Mouse (Mus musculus) T-cell, adult 66 days (primary cell): ENCODE results near the gene Luc7l. TPM values are rescaled to one million over a fixed set of nuclear protein-coding genes. Genes with fewer than 3 reads are reported as not detected.

Experiments
- total RNA-seq, 2 experiments: library from RNA; stranded (reverse); gene quantifications; 3 replicates in 1 of 2; 4 replicates in 1 of 2; pipeline ENCODE4 v1.2.4; 2023

The Luc7l gene
- 100 to 1,000 TPM; 112 to 113 TPM for total RNA-seq

DNA sequence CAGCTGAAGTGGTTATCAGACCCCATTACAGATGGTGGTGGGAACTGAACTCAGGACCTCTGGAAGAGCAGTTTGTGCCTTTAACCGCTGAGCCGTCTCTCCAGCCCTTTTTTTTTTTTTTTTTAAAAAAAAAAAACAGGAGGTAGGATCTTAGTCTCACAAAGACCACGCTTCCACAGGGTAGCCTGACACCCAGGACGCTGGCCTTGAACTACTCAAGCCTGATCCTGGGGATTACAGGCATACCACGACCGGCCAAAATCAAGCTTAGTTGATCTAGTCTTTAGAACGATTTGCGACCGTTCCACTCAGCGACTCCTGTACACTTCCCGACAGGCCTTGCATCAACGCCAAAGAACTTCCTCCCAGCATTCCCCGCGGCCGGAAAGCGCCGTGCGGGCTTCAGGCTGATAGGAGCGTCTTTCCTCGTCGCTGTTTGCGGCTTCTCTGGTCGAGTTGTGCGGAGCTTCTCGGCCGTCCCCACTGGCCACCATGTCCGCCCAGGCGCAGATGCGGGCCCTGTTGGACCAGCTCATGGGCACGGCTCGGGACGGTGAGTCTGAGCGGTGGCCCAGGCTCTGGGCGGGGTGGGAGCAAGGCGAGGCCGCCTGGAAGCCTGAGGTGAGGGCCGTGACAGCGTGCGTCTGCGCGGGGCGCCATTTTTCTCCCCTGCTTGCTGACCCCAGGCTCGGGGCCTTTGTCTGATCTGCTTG lies at the start of gene Luc7l:
Gene Luc7l, plus strand, starts transcription at position 358 of the 713 bp plus-strand sequence.

DNA sequence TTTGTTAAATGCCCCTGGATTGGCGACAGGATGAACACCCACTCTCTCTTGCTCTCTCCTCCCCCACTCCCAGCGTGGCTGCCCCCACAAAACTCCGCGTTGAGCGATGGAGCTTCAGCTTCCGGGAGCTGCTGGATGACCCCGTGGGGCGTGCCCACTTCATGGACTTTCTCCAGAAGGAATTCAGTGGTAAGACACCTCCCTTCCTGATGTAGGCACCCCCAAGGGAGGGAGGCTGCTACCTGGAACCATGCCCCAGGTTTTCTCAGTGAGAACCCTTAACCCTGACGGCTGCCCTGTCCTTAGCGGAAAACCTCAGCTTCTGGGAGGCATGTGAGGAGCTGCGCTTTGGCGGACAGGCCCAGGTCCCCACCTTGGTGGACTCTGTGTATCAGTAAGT lies 45.0 kb upstream of the Luc7l start, which contains the start of gene Arhgdig:
Gene Arhgdig, minus strand, starts transcription at position 101 of the 400 bp plus-strand sequence.

GRCm38 (mm10) chr17:26244101-26244841 lies 8.4 kb upstream of the Luc7l start, which contains the start of gene Fam234a:
TSS of gene Fam234a (minus strand) at chr17:26244242.

Other genes starting within 250 kb of the Luc7l start
- 10 to 100 TPM; 18.3 to 22.2 TPM for gene Rab11fip3, start 183.3 kb upstream of the Luc7l start, total RNA-seq
- 1 to 10 TPM; 6.5 TPM for gene Decr2, start 162.6 kb upstream of the Luc7l start, total RNA-seq
- gene Nme4, start 157.3 kb upstream of the Luc7l start, total RNA-seq = 1 to 10 TPM; 4.8 to 6.3 TPM
- 10 to 100 TPM; 24.5 to 24.7 TPM for gene Tmem8, start 139.6 kb upstream of the Luc7l start, total RNA-seq
- 10 to 100 TPM; 44.7 to 46.7 TPM for gene Mrpl28, start 129.4 kb upstream of the Luc7l start, total RNA-seq
- 100 to 1,000 TPM; 104 to 111 TPM for gene Axin1, start 114.2 kb upstream of the Luc7l start, total RNA-seq
- not detected for gene Pdia2, start 53.8 kb upstream of the Luc7l start, total RNA-seq
- gene Rgs11, start 49.9 kb upstream of the Luc7l start, total RNA-seq = 10 to 100 TPM; 33.4 to 34.1 TPM
- gene Arhgdig, start 45.1 kb upstream of the Luc7l start, total RNA-seq = not detected
- gene Fam234a, start 8.7 kb upstream of the Luc7l start, total RNA-seq = 10 to 100 TPM; 34.5 to 38.7 TPM
- gene Neurl1b, start 161.9 kb downstream of the Luc7l start, total RNA-seq = under 1 TPM; 0.33 to 0.44 TPM